Mouse (Mus musculus) intestine, embryonic 16.5 days (tissue): ENCODE measurements around the gene Mpzl1. TPM values are rescaled to one million over a fixed set of nuclear protein-coding genes. Genes with fewer than 3 reads are reported as not detected.

Experiments used
- ATAC-seq: fragments of 200-750 bp; cut with Nextera tagmentation; 2 replicates; pipeline ENCODE4 v1.8.0; 2017; ENCODE audit warnings: moderate TSS enrichment, moderate library complexity
- H3K27ac ChIP-seq: fragments of 300-500 bp; sonication (generic); 2 replicates; pipeline ENCODE4 v1.5.1; 2014; ENCODE audit warnings: mild to moderate bottlenecking, low read length
- H3K27me3 ChIP-seq: fragments of 300-500 bp; sonication (generic); replicated peaks from 2 replicates; pipeline ENCODE4 v1.6.1; 2014; ENCODE audit warnings: low read length, control low read depth, mixed read lengths; ENCODE audit not compliant: control insufficient read depth, insufficient read depth
- H3K36me3 ChIP-seq: fragments of 300-500 bp; sonication (generic); 2 replicates; pipeline ENCODE4 v1.6.1; 2014; ENCODE audit warnings: low read length, control low read depth; ENCODE audit not compliant: control insufficient read depth, insufficient read depth
- H3K4me1 ChIP-seq: fragments of 300-500 bp; sonication (generic); 2 replicates; pipeline ENCODE4 v1.6.1; 2014; ENCODE audit warnings: low read length, control low read depth, mixed read lengths; ENCODE audit not compliant: control insufficient read depth, insufficient read depth
- H3K4me2 ChIP-seq: fragments of 300-500 bp; sonication (generic); 2 replicates; pipeline ENCODE4 v1.6.1; 2014; ENCODE audit warnings: low read depth, low read length, control low read depth
- H3K4me3 ChIP-seq: fragments of 300-500 bp; sonication (generic); 2 replicates; pipeline ENCODE4 v1.5.1; 2014; ENCODE audit warnings: mild to moderate bottlenecking, low read length
- H3K9ac ChIP-seq: fragments of 300-500 bp; sonication (generic); 2 replicates; pipeline ENCODE4 v1.6.1; 2014; ENCODE audit warnings: low read depth, low read length
- H3K9me3 ChIP-seq: fragments of 300-500 bp; sonication (generic); 2 replicates; pipeline ENCODE4 v1.6.1; 2016; ENCODE audit warnings: low read length, control low read depth; ENCODE audit not compliant: control insufficient read depth
- WGBS: fragments of 180-500 bp; shearing (Covaris S2); extraction: QIAGEN DNeasy Blood & Tissue Kit; methylation state at CpG from one replicate; pipeline ENCODE4 v1.1.7; 2014; 5-methylcytosine and 5-hydroxymethylcytosine counted together
- polyA plus RNA-seq: library from polyadenylated mRNA; unstranded; fragments of >200 nt; fragmentation: Nextera tagmentation; extraction: Ambion mirVana; gene quantifications from 2 replicates; pipeline ENCODE4 v1.2.1, GENCODE M21; 2015

Mpzl1 gene
- polyA plus RNA-seq, 1 experiment from 2014 or later: 110 TPM

DNA sequence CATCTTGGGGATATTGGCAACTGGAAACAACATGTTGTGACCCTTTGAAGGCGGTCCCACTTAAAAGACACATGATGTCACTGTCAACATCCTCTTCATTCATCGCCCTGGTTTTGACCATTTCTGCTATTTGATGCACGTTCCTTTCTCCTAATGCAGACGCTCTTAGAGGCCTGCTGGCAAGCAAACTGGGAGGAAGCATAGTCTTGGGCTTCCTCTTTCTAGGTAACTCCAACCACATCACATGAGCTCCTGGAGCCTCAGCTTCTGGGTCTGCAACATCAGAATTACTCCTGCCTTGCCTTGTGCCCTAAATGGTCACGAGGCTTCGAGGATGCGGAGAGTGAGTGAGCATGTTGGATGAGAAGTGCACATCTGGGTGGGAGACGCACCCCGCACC, 40.8 kb upstream of the Mpzl1 start:
- H3K4me2 ChIP-seq: no peak overlapping the region
- no peak overlapping the region for H3K27ac ChIP-seq
- no peak for ATAC-seq
- H3K36me3 ChIP-seq: no peaks in the 10 kb centered on the region
- H3K27me3 ChIP-seq: no peaks in the 10 kb centered on the region
- no peak overlapping the region for H3K9ac ChIP-seq
- 86% methylated on average over 9 of the region's 9 CpGs for WGBS
- no peaks in the 10 kb centered on the region for H3K9me3 ChIP-seq
- H3K4me3 ChIP-seq: no peak overlapping the region
- peaks cover 3% of the 10 kb centered on the region; the same call in 1 of the 2 replicates for H3K4me1 ChIP-seq

DNA sequence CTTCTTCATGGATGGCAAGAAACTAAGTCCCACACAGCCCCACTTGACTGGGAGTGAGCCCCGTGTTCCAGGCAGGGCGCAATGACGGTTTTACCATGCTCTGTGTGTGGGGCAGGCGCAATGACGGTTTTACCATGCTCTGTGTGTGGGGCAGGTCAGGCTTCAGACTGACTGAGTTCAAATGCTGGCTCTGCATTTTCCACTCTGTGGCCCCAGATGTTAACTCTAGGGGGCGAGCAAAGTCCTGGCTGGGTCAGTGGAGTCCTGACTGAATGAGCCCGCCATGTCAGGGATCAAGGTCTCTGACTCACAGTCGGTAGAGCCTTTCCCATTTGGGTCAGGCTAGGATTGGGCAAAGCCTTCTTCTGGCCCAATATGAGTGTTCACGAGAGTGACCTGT, 38.0 kb upstream of the Mpzl1 start:
- no peak for ATAC-seq
- 82% methylated on average over 9 of the region's 9 CpGs for WGBS

DNA sequence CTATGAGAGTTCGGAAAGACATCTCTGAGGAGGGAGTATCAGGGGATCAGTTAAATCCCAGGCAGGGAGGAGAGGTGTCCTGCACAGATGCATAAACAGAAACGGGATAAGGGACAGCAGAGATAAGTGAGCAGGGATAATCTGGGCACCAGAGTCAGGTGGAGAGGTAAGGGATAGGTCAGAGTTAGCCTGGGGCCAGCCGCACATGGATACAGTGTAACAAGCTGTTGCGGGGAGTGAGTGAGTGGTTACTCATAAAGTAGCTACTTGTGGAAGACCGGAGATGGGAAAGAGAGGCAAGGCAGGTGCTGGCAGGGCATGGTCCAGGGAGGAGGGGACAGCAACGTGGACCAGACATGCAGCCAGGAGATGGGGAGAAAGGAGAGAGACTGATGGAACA, 35.7 kb upstream of the Mpzl1 start:
- H3K4me1 ChIP-seq: peaks cover 10% of the 10 kb centered on the region; the same call in 1 of the 2 replicates
- no peaks in the 10 kb centered on the region for H3K27me3 ChIP-seq
- 73% methylated on average over 6 of the region's 6 CpGs for WGBS
- no peak overlapping the region for H3K27ac ChIP-seq
- ATAC-seq: no peak
- no peaks in the 10 kb centered on the region for H3K36me3 ChIP-seq
- no peak overlapping the region for H3K9ac ChIP-seq
- H3K9me3 ChIP-seq: no peaks in the 10 kb centered on the region
- no peak overlapping the region for H3K4me2 ChIP-seq
- H3K4me3 ChIP-seq: no peak overlapping the region

More for the DNA sequence above, 38.0 kb upstream of the Mpzl1 start:
- Histone ChIP-seq H3K9ac (no peak overlapping the region), H3K4me3 (no peak overlapping the region), H3K27me3 (no peaks in the 10 kb centered on the region), H3K9me3 (no peaks in the 10 kb centered on the region), H3K27ac (no peak overlapping the region), H3K4me1 (peaks cover 7% of the 10 kb centered on the region; the same call in 1 of the 2 replicates), H3K36me3 (no peaks in the 10 kb centered on the region), H3K4me2 (no peak overlapping the region)

DNA sequence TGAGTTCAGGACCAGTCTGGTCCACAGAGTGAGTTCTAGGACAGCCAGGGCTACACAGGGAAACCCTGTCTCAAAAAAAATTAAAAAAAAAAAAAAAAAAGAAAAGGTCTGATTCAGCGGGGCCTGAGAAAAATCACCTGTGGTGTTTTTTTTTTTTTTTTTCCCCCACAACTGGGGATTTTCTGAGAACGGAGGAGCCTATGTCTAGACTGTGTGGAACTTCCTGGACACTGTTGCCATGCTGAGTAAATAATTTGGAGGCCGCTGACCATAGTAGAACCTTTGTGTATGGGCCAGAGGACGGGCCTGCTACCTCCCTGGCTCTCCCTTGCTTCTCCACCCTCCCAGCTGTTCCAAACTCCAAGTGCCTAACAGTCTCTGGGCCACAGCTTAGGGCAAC, 34.6 kb upstream of the Mpzl1 start:
- WGBS: 50% methylated on average over 4 of the region's 4 CpGs
- Histone ChIP-seq H3K4me3 (no peak overlapping the region), H3K36me3 (no peaks in the 10 kb centered on the region)

DNA sequence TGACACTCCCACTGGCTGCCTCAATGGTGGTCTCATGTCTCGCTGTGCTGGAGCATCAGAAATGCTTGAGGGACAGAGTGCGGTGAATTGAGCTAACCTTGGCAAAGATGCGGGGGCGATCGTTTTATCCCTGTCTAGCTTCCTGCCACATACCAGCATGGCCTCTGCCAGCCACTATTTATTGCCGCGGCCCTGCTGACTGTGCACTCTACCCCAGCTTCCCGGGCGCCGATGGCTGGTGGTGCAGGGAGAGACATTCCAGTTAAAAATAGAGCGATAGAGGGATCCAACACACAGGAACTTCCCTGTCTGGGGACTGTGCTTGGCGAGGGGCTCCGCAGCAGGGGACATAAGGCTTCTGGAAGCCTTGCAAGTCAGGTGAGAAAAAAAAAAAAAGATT, 33.0 kb upstream of the Mpzl1 start:
- ATAC-seq: no peak
- 48% methylated on average over 13 of the region's 13 CpGs for WGBS
- Histone ChIP-seq H3K27ac (no peak overlapping the region), H3K4me1 (peaks cover 13% of the 10 kb centered on the region; the same call in 1 of the 2 replicates), H3K4me2 (no peak overlapping the region), H3K4me3 (no peak overlapping the region), H3K36me3 (no peaks in the 10 kb centered on the region), H3K27me3 (no peaks in the 10 kb centered on the region), H3K9ac (no peak overlapping the region), H3K9me3 (no peaks in the 10 kb centered on the region)

More for the DNA sequence above, 34.6 kb upstream of the Mpzl1 start:
- Histone ChIP-seq H3K27ac (no peak overlapping the region), H3K9me3 (no peaks in the 10 kb centered on the region), H3K4me1 (peaks cover 10% of the 10 kb centered on the region; the same call in 1 of the 2 replicates), H3K9ac (no peak overlapping the region), H3K27me3 (no peaks in the 10 kb centered on the region), H3K4me2 (no peak overlapping the region)
- ATAC-seq: no peak

DNA sequence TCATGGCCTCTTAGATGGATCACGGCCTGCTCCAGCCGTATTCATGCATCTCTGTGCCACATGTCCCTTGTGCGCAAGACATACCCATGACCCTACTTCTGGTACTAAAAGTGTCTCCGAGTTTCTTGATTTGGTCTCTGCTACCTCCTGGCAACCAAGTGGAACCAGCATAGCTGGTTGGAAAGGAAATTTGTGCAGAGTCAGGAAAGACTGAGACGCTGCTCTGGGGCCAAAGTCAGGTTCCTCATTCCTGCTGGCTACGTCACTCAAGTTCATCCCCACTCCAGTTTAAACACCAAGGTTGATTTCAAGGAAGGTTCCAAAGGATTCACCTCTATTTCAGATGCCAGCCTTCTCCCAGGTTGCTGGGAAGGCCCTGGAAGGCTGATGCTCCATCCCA, 32.6 kb upstream of the Mpzl1 start:
- H3K27ac ChIP-seq: no peak overlapping the region

DNA sequence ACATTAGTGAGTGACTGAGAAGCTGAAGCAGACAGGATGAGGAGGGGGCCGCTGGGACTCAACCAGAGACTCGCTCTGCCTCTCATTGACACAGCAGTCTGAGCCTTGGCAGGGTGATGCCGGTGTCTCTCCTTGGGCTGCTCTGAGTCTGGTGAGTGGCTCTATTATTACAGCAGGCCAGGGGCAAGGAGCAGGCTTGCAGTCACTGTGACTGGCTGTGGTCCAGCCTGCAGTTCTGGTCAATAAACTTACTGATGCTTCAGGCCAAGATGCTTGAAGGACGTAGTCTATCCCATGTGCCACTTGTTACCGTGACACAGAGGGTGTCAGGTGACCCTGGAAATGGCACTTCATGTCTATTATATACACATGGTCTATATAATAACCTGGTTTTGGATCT, 31.4 kb upstream of the Mpzl1 start:
- no peak overlapping the region for H3K9ac ChIP-seq
- no peaks in the 10 kb centered on the region for H3K36me3 ChIP-seq
- no peak for ATAC-seq
- no peaks in the 10 kb centered on the region for H3K9me3 ChIP-seq
- peaks cover 13% of the 10 kb centered on the region; the same call in 1 of the 2 replicates for H3K4me1 ChIP-seq
- H3K4me3 ChIP-seq: no peak overlapping the region
- no peaks in the 10 kb centered on the region for H3K27me3 ChIP-seq
- H3K4me2 ChIP-seq: no peak overlapping the region
- WGBS: 77% methylated on average over 5 of the region's 5 CpGs
- no peak overlapping the region for H3K27ac ChIP-seq

More for the DNA sequence above, 32.6 kb upstream of the Mpzl1 start:
- Histone ChIP-seq H3K4me3 (no peak overlapping the region), H3K4me1 (peaks cover 13% of the 10 kb centered on the region; the same call in 1 of the 2 replicates), H3K9me3 (no peaks in the 10 kb centered on the region), H3K27me3 (no peaks in the 10 kb centered on the region), H3K36me3 (no peaks in the 10 kb centered on the region), H3K9ac (no peak overlapping the region), H3K4me2 (no peak overlapping the region)
- WGBS: 87% methylated on average over 6 of the region's 6 CpGs
- ATAC-seq: no peak

DNA sequence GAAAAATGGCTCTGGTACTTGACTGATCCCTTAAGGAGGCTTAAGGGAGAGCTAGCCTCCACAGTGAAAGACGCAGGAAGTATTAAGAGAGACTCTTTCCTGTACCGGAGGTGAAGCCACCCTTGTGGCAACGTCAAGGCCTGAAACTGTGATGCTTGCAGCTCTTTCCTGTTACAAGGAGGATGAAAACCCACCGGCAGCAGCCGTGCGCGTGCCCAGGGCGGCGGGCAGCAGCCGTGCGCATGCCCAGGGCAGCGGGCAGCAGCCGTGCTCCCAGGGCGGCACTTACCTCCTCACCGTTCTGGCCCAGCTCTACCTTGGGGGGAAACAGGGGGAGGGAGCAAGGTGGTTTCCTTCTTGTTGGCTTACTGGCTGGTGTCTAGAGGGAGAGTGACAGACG, 28.9 kb upstream of the Mpzl1 start:
- H3K9me3 ChIP-seq: no peaks in the 10 kb centered on the region
- H3K4me3 ChIP-seq: no peak overlapping the region
- no peak overlapping the region for H3K4me2 ChIP-seq
- peaks cover 13% of the 10 kb centered on the region; the same call in 1 of the 2 replicates for H3K4me1 ChIP-seq
- peak overlapping the region; percentile 54; the same call in 1 of the 2 replicates for H3K27ac ChIP-seq
- no peak overlapping the region for H3K9ac ChIP-seq
- no peaks in the 10 kb centered on the region for H3K36me3 ChIP-seq
- WGBS: 69% methylated on average over 16 of the region's 16 CpGs
- H3K27me3 ChIP-seq: no peaks in the 10 kb centered on the region
- ATAC-seq: no peak

DNA sequence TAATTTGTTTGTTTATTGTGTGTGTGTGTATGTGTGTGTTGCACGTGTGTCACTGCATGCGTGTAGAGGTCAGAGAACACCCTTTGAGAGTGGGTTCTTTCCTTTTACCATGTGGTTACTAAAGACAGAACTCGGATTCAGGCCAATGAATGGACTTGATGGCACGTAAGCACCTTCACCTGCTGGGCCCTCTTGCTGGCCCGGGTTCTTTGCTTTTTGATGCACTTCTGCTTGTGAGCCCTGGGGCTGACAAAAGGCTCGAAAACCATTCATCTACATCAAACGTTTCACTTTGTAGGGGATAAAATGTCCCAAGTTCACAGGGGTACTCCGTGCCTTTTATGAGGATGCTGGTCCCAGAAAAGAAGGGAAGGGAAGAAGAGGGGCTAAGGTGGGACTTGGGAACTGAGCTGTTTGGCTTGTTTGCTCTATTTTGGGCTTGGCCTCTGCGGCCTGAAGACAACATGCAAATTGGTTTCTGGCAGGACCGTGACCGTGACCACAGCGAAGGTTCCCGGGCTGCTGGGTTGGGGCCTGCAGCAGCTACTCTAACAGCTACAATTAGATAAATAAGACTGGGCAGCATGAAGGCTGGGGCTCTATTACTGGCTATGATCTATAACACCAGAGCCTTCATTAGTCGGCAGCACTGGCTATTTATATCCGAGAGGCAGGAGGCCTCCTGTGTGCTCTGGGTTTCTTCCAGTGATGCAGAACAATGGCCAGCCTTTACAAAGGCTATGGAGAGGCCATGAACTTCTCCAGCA, 28.3 kb upstream of the Mpzl1 start:
- H3K9me3 ChIP-seq: no peaks in the 10 kb centered on the region
- H3K27me3 ChIP-seq: no peaks in the 10 kb centered on the region
- H3K4me2 ChIP-seq: no peak overlapping the region
- H3K4me3 ChIP-seq: no peak overlapping the region
- H3K36me3 ChIP-seq: no peaks in the 10 kb centered on the region; the same call in 1 of the 2 replicates
- ATAC-seq: no peak
- H3K9ac ChIP-seq: no peak overlapping the region
- peaks cover 8% of the 10 kb centered on the region; the same call in 1 of the 2 replicates for H3K4me1 ChIP-seq
- H3K27ac ChIP-seq: peak overlapping the region; percentile 54; the same call in 1 of the 2 replicates
- 59% methylated on average over 15 of the region's 15 CpGs for WGBS
